Mouse (Mus musculus) heart, embryonic 13.5 days (tissue): Measurements from ENCODE around the gene Mrps35. TPM values are rescaled to one million over a fixed set of nuclear protein-coding genes. Genes with fewer than 3 reads are reported as not detected.

Experiments used
- ATAC-seq: fragments of 200-750 bp; cut with Nextera tagmentation; 2 replicates; pipeline ENCODE4 v1.8.0; 2017; ENCODE audit warnings: moderate TSS enrichment; ENCODE audit not compliant: insufficient number of reproducible peaks, low FRiP score, low TSS enrichment; ENCODE audit errors: extremely low read depth
- H3K27ac ChIP-seq: fragments of 300-500 bp; sonication (generic); replicated peaks from 2 replicates; pipeline ENCODE4 v1.5.1; 2015; ENCODE audit warnings: moderate library complexity, mild to moderate bottlenecking, inconsistent platforms
- H3K27me3 ChIP-seq: fragments of 300-500 bp; sonication (generic); replicated peaks from 2 replicates; pipeline ENCODE4 v1.6.1; 2015; ENCODE audit warnings: mild to moderate bottlenecking, inconsistent platforms
- H3K36me3 ChIP-seq: fragments of 300-500 bp; sonication (generic); 2 replicates; pipeline ENCODE4 v1.6.1; 2015; ENCODE audit warnings: mild to moderate bottlenecking, inconsistent platforms
- H3K4me1 ChIP-seq: fragments of 300-500 bp; sonication (generic); 2 replicates; pipeline ENCODE4 v1.6.1; 2015; ENCODE audit warnings: inconsistent platforms
- H3K4me2 ChIP-seq: fragments of 300-500 bp; sonication (generic); 2 replicates; pipeline ENCODE4 v1.6.1; 2015; ENCODE audit warnings: inconsistent platforms, mild to moderate bottlenecking, moderate library complexity
- H3K4me3 ChIP-seq: fragments of 300-500 bp; sonication (generic); 2 replicates; pipeline ENCODE4 v1.5.1; 2015; ENCODE audit warnings: moderate library complexity, mild to moderate bottlenecking, inconsistent platforms
- H3K9ac ChIP-seq: fragments of 300-500 bp; sonication (generic); 2 replicates; pipeline ENCODE4 v1.6.1; 2015; ENCODE audit warnings: inconsistent platforms, mild to moderate bottlenecking, moderate library complexity
- H3K9me3 ChIP-seq: fragments of 300-500 bp; sonication (generic); 2 replicates; pipeline ENCODE4 v1.6.1; 2016; ENCODE audit warnings: inconsistent platforms
- WGBS: fragments of 180-500 bp; shearing (Covaris S2); methylation state at CpG from one replicate; pipeline ENCODE4 v1.1.7; 2015; ENCODE audit warnings: mixed read lengths; 5-methylcytosine and 5-hydroxymethylcytosine counted together
- polyA plus RNA-seq: library from polyadenylated mRNA; unstranded; fragments of >200 nt; fragmentation: Nextera tagmentation; extraction: Ambion mirVana; gene quantifications from 2 replicates; pipeline ENCODE4 v1.2.1, GENCODE M21; 2015

The Mrps35 gene
- polyA plus RNA-seq, 1 experiment from 2014 or later, result 123 TPM

DNA sequence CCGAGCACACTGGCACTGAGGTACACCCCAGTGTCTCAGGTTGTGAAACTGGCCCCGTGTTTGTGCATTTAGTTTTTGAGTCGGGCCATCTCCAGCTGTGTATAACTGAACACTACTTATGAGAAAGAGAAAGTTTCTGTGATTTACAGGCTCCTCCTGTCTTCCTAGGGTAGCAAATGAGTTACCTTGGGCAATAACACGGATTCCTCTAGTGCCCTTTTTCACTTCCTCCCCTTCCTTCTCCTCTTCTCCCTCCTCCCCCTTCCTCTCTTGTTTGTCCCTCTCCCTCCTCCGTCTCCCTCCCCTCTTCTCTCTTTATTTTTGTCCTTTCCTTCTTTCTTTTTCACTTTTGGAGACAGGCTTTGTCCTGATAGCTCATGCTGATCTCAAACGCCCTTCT lies 31.0 kb upstream of the Mrps35 start:
- 66% methylated on average over 6 of the region's 6 CpGs for WGBS
- no peaks in the 10 kb centered on the region for H3K27me3 ChIP-seq
- H3K4me3 ChIP-seq, result no peak overlapping the region
- H3K9ac ChIP-seq, result no peak overlapping the region
- peak overlapping the region; percentile 25 for H3K27ac ChIP-seq
- no peak overlapping the region for H3K4me2 ChIP-seq
- H3K36me3 ChIP-seq, result peaks cover 89% of the 10 kb centered on the region
- ATAC-seq, result no peak
- H3K4me1 ChIP-seq, result peaks cover 7% of the 10 kb centered on the region; the same call in 1 of the 2 replicates
- H3K9me3 ChIP-seq, result no peaks in the 10 kb centered on the region

- Histone ChIP-seq H3K4me2 (no peak overlapping the region), H3K27ac (peak overlapping the region; percentile 25), H3K27me3 (no peaks in the 10 kb centered on the region), H3K9ac (no peak overlapping the region), H3K36me3 (peaks cover 89% of the 10 kb centered on the region), H3K9me3 (no peaks in the 10 kb centered on the region), H3K4me1 (peaks cover 7% of the 10 kb centered on the region; the same call in 1 of the 2 replicates), H3K4me3 (no peak overlapping the region)
- no peak for ATAC-seq
- 81% methylated on average over 6 of the region's 6 CpGs for WGBS
Measured at GRCm38 (mm10) chr6:147011977-147012376, 30.6 kb upstream of the Mrps35 start.

- no peaks in the 10 kb centered on the region for H3K27me3 ChIP-seq
Measured at GRCm38 (mm10) chr6:147013546-147013945, 29.0 kb upstream of the Mrps35 start.

DNA sequence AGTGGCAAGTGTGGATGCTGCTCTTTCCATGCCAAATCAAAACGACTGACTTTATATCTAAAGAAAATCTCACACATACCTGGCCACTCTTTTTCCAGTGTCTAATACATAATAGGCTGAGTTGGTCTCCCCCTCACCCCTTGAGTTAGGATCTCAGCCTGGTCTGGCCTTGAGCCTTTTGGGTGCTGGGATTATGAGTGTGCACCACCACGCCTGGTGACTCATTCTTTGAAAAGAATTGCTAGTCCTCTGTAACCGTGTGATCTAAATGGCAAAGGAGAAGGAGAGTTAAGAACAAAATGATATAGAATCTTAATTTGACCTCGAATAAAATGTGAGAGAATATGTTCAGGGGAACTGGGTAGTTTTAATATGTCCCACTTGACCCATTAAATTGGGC lies 24.7 kb upstream of the Mrps35 start:
- 76% methylated on average over 4 of the region's 4 CpGs for WGBS
- peaks cover 97% of the 10 kb centered on the region for H3K36me3 ChIP-seq

More at GRCm38 (mm10) chr6:147013546-147013945, 29.0 kb upstream of the Mrps35 start:
- Histone ChIP-seq H3K9ac (no peak overlapping the region), H3K27ac (no peak overlapping the region), H3K4me1 (peaks cover 7% of the 10 kb centered on the region; the same call in 1 of the 2 replicates), H3K4me3 (no peak overlapping the region), H3K36me3 (peaks cover 89% of the 10 kb centered on the region), H3K9me3 (no peaks in the 10 kb centered on the region), H3K4me2 (no peak overlapping the region)
- WGBS, result 83% methylated on average over 1 of the region's 1 CpGs
- no peak for ATAC-seq

DNA sequence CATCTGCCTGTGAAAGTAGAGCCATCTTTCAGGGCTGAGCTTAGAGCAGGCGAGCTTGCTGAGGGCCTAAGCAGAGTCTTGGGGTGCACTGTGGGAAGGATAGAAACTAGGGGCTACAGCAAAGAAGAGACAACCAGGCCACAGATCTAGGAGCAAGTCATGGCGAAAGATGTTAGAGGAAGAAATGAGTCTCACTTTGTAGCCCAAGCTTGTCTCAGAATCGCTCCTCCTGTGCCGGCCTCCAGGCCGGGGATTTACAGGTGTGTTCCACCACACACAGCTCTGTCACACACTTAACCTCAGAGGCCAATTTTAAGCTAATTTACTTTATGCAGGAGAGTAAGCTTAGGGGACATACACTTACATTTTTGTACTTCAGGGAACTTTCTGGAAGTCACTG lies 24.2 kb upstream of the Mrps35 start:
- H3K4me1 ChIP-seq, result peaks cover 10% of the 10 kb centered on the region
- ATAC-seq, result no peak
- no peaks in the 10 kb centered on the region for H3K9me3 ChIP-seq
- no peak overlapping the region for H3K9ac ChIP-seq
- no peak overlapping the region for H3K4me3 ChIP-seq
- WGBS, result 87% methylated on average over 5 of the region's 5 CpGs
- peaks cover 97% of the 10 kb centered on the region for H3K36me3 ChIP-seq
- no peaks in the 10 kb centered on the region for H3K27me3 ChIP-seq
- H3K4me2 ChIP-seq, result no peak overlapping the region
- H3K27ac ChIP-seq, result no peak overlapping the region

More for the DNA sequence above, 24.7 kb upstream of the Mrps35 start:
- H3K4me2 ChIP-seq, result no peak overlapping the region
- no peaks in the 10 kb centered on the region for H3K27me3 ChIP-seq
- no peak for ATAC-seq
- no peak overlapping the region for H3K9ac ChIP-seq
- no peak overlapping the region for H3K4me3 ChIP-seq
- peaks cover 9% of the 10 kb centered on the region for H3K4me1 ChIP-seq
- H3K27ac ChIP-seq, result no peak overlapping the region
- no peaks in the 10 kb centered on the region for H3K9me3 ChIP-seq

GRCm38 (mm10) chr6:147021181-147021580 lies 21.4 kb upstream of the Mrps35 start:
- Histone ChIP-seq H3K4me1 (peaks cover 10% of the 10 kb centered on the region), H3K36me3 (peaks cover 93% of the 10 kb centered on the region), H3K9ac (no peak overlapping the region), H3K27me3 (no peaks in the 10 kb centered on the region), H3K27ac (no peak overlapping the region), H3K4me2 (no peak overlapping the region), H3K4me3 (no peak overlapping the region), H3K9me3 (no peaks in the 10 kb centered on the region)
- ATAC-seq, result no peak
- 98% methylated on average over 5 of the region's 5 CpGs for WGBS

DNA sequence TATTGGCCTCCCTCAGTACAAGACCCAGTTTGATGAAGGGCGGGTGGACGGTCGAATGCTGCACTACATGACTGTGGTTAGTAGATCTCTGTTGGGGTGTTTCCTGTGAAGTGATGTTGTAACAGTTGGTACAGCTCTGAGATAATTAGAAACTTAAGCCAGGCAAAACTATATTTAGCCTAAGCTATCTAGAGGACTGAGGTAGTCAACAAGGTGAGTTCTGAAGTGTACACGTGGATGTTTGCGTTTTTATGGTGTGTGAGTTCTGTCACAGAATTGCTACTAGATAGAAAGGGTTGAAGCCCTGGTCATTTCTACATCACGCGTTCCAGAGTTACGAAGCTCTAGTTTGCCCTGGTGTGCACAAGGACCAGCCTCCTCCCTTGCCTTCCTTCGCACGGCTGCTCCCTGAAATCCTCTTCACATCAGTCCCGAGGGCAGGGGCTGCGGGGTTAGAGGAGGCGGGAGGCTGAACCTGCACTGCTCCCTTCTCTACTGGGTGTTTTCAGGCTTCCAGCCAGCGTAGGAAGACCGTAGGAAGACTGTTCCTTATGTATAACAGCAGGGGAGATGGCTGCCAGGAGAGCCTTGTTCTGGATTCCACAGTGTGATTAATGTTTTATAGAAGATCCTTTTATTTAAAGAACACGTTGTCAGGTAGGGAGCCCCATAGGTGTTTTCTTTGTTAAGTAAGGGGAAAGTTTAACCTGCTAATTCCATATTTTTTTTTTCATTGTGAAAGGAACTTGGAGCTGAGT lies 20.0 kb upstream of the Mrps35 start:
- Histone ChIP-seq H3K9ac (no peak overlapping the region), H3K36me3 (peaks cover 93% of the 10 kb centered on the region), H3K27ac (no peak overlapping the region), H3K9me3 (no peaks in the 10 kb centered on the region), H3K27me3 (no peaks in the 10 kb centered on the region), H3K4me3 (no peak overlapping the region), H3K4me1 (peaks cover 10% of the 10 kb centered on the region), H3K4me2 (no peak overlapping the region)
- 67% methylated on average over 16 of the region's 16 CpGs for WGBS
- ATAC-seq, result no peak

DNA sequence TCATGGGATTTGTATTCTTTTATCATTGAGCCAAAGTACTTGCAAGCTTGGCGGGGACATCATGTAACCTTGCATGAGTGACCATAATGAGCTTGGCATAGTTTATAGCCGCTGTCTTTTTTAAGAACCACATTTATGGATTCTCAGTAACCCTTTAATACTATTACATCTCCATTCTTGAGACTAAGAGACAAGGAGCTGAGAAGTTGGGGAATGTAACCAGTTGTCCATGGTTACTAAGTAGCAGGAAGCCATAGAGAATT lies 19.5 kb upstream of the Mrps35 start:
- peaks cover 10% of the 10 kb centered on the region for H3K4me1 ChIP-seq
- H3K9me3 ChIP-seq, result no peaks in the 10 kb centered on the region
- no peak for ATAC-seq
- H3K27ac ChIP-seq, result no peak overlapping the region
- H3K36me3 ChIP-seq, result peaks cover 93% of the 10 kb centered on the region
- WGBS, result 82% methylated on average over 2 of the region's 2 CpGs
- H3K9ac ChIP-seq, result no peak overlapping the region
- no peak overlapping the region for H3K4me3 ChIP-seq
- no peaks in the 10 kb centered on the region for H3K27me3 ChIP-seq
- no peak overlapping the region for H3K4me2 ChIP-seq

- Histone ChIP-seq H3K4me1 (peaks cover 10% of the 10 kb centered on the region), H3K27me3 (no peaks in the 10 kb centered on the region), H3K9ac (no peak overlapping the region), H3K36me3 (peaks cover 93% of the 10 kb centered on the region), H3K4me2 (no peak overlapping the region), H3K27ac (no peak overlapping the region), H3K9me3 (no peaks in the 10 kb centered on the region), H3K4me3 (no peak overlapping the region)
- no peak for ATAC-seq
Measured at GRCm38 (mm10) chr6:147023568-147023967, 19.0 kb upstream of the Mrps35 start.

GRCm38 (mm10) chr6:147024761-147025160 lies 17.8 kb upstream of the Mrps35 start:
- Histone ChIP-seq H3K27ac (no peak overlapping the region), H3K36me3 (peaks cover 93% of the 10 kb centered on the region), H3K4me1 (peaks cover 10% of the 10 kb centered on the region), H3K4me3 (no peak overlapping the region), H3K9ac (no peak overlapping the region), H3K9me3 (no peaks in the 10 kb centered on the region), H3K4me2 (no peak overlapping the region), H3K27me3 (no peaks in the 10 kb centered on the region)
- no peak for ATAC-seq
- 54% methylated on average over 3 of the region's 3 CpGs for WGBS

- Histone ChIP-seq H3K9ac (no peak overlapping the region), H3K27me3 (no peaks in the 10 kb centered on the region), H3K4me3 (no peak overlapping the region), H3K36me3 (peaks cover 92% of the 10 kb centered on the region), H3K4me1 (no peaks in the 10 kb centered on the region), H3K4me2 (no peak overlapping the region), H3K9me3 (no peaks in the 10 kb centered on the region), H3K27ac (no peak overlapping the region)
- no peak for ATAC-seq
- 75% methylated on average over 2 of the region's 2 CpGs for WGBS
Measured at GRCm38 (mm10) chr6:147028396-147028795, 14.2 kb upstream of the Mrps35 start.

DNA sequence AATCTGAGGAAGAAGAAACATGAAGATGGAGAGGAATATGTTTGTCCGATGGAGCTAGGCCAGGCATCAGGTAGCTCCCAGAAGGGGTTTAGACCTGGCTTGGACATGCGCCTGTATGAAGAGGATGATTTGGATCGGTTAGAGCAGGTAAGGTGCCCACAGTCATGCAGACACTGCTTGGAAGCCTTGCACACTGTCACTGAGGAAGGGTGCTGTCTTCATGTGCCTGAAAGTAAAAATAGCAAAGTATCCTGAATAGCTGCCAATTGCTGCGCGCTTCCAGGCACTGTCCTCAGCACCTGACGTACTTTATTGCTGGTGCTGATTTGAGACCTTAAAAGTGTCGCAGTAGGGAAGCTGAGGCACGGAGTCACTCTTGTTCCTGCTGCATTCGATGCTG lies 13.0 kb upstream of the Mrps35 start:
- no peak overlapping the region for H3K4me3 ChIP-seq
- H3K9ac ChIP-seq, result no peak overlapping the region
- no peaks in the 10 kb centered on the region for H3K9me3 ChIP-seq
- no peaks in the 10 kb centered on the region for H3K27me3 ChIP-seq
- 64% methylated on average over 9 of the region's 9 CpGs for WGBS
- H3K4me2 ChIP-seq, result no peak overlapping the region
- no peaks in the 10 kb centered on the region for H3K4me1 ChIP-seq
- peaks cover 88% of the 10 kb centered on the region for H3K36me3 ChIP-seq
- no peak for ATAC-seq
- H3K27ac ChIP-seq, result no peak overlapping the region
